In the genomic region with DNA sequence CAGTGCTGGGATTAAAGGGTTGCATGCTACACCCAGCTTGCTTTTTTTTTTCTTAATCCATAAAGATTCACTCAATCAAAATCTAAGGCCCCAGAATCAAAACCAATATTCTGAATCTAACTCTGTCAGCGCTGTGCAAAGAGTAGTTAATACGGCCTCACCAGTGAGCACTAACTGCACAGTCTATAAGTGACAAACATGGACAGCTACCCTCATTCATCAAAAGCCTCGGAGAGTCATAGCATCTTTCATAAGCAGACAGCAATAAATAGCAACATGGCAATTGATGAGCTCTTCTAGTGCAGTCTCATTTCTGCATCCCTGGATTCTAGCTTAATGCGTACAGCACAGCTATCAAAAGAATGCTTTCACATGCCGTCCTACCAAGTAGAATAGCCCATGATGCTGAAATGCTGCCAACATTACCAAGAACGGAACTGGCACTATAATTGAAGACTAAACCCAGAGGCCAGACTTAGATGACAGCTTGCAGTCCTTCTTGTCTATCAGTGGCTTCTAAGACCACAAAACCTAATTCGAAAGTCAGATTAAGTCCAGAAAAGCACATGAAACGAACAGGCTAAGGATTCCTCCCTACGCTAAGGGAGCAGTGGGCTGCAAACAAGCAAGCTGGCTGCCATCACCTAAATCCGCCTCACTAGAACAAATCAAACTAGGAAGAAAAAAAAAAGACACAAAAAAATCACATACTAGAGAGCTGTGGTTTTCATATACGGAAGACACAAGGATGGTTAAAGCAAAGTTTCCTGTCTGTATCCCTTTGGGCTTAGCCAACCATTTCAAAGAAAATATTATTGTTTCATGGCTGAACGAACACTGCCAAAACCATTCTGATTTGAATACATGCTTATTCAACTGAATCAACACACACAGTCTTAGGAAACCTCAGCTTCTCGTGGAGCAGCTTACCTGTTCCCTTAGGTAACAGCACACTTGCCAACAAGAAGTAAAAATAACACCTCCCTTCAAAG, we compare ENCODE assay signal across 11 mouse cellular contexts. TPM values are rescaled to one million over a fixed set of nuclear protein-coding genes. Genes with fewer than 3 reads are reported as not detected.
DNase-seq lines count a peak whose midpoint lies in the region; ATAC-seq lines count a peak whose summit lies in the region.
"Had no signal": no experiment of that assay in that cellular context is flagged by ENCODE, and none has a peak within 500 bp of the region (broad histone marks: within the 10 kb centered on the region; RNA-seq: fewer than 3 reads in every experiment).

No protein-coding gene starts in this region.

- 78% methylated on average over 13 of the region's 13 CpGs for WGBS in heart, embryonic 11.5 days (ENCODE audit: insufficient replicate concordance)
- WGBS in midbrain, embryonic 12.5 days, result 45% methylated on average over 13 of the region's 13 CpGs
- 58% methylated on average over 13 of the region's 13 CpGs for WGBS in midbrain, embryonic 11.5 days

- H3K4me1 ChIP-seq in heart, embryonic 11.5 days (ENCODE audit: control insufficient read depth, insufficient read depth, low read length), result no peaks in the 10 kb centered on the region
- H3K4me1 ChIP-seq in midbrain, embryonic 12.5 days, result peaks cover 30% of the 10 kb centered on the region
- H3K4me1 ChIP-seq in midbrain, embryonic 11.5 days (ENCODE audit: control insufficient read depth, insufficient read depth, low read length), result peaks cover 8% of the 10 kb centered on the region; the same call in 1 of the 2 replicates

- no peak overlapping the region for H3K4me2 ChIP-seq in heart, embryonic 11.5 days
- H3K4me2 ChIP-seq in midbrain, embryonic 12.5 days (replicated peaks), result no peak overlapping the region
- no peak overlapping the region for H3K4me2 ChIP-seq in midbrain, embryonic 11.5 days

- H3K27me3 ChIP-seq in heart, embryonic 11.5 days (ENCODE audit: control insufficient read depth, insufficient read depth, low read length), result no peaks in the 10 kb centered on the region
- H3K27me3 ChIP-seq in midbrain, embryonic 12.5 days, result 0 out of 2 replicates have a peak, but pooled peaks cover 3% of the 10 kb centered on the region
- H3K27me3 ChIP-seq in midbrain, embryonic 11.5 days (ENCODE audit: control insufficient read depth, insufficient read depth, low read length), result no peaks in the 10 kb centered on the region

- no peak overlapping the region for H3K4me3 ChIP-seq in heart, embryonic 11.5 days (ENCODE audit: low read depth, low read length)
- H3K4me3 ChIP-seq in midbrain, embryonic 12.5 days, result no peak overlapping the region
- H3K4me3 ChIP-seq in midbrain, embryonic 11.5 days (ENCODE audit: low read depth, low read length), result no peak overlapping the region

- H3K9me3 ChIP-seq in heart, embryonic 11.5 days (replicated peaks; ENCODE audit: control insufficient read depth, low read length), result no peaks in the 10 kb centered on the region
- H3K9me3 ChIP-seq in midbrain, embryonic 12.5 days, result no peaks in the 10 kb centered on the region
- no peaks in the 10 kb centered on the region for H3K9me3 ChIP-seq in midbrain, embryonic 11.5 days (ENCODE audit: control insufficient read depth, low read length)

- peak; percentile 31 to 45 for DNase-seq in heart, adult 18-20 months
- no peak for DNase-seq in midbrain, embryonic 11.5 days (ENCODE audit: low spot score, missing footprints)
- peak; percentile 67 to 75 for DNase-seq in cerebellum, postnatal 14 days
- DNase-seq in naive thymus-derived CD4-positive, alpha-beta T cell, adult 2 months (ENCODE audit: low read depth), result peak; percentile 8
- no peak for DNase-seq in spleen, postnatal 4 days (ENCODE audit: low spot score in 2 of 2)
- no peak for DNase-seq in gastrocnemius, postnatal 25 days
- DNase-seq: adrenal gland, postnatal 36 days had no signal

- H3K9ac ChIP-seq in heart, embryonic 11.5 days (ENCODE audit: low read depth, low read length), result no peak overlapping the region
- no peak overlapping the region for H3K9ac ChIP-seq in midbrain, embryonic 12.5 days (replicated peaks)
- H3K9ac ChIP-seq in midbrain, embryonic 11.5 days (ENCODE audit: low read length), result no peak overlapping the region

- H3K36me3 ChIP-seq in heart, embryonic 11.5 days (ENCODE audit: control insufficient read depth, insufficient read depth, low read length), result no peaks in the 10 kb centered on the region
- no peaks in the 10 kb centered on the region for H3K36me3 ChIP-seq in midbrain, embryonic 12.5 days
- H3K36me3 ChIP-seq in midbrain, embryonic 11.5 days (ENCODE audit: control insufficient read depth, insufficient read depth, low read length), result no peaks in the 10 kb centered on the region

- no peak overlapping the region for H3K27ac ChIP-seq in heart, embryonic 11.5 days (ENCODE audit: low read depth, low read length)
- peak overlapping the region; percentile 35 for H3K27ac ChIP-seq in midbrain, embryonic 12.5 days (replicated peaks)
- no peak overlapping the region for H3K27ac ChIP-seq in midbrain, embryonic 11.5 days (ENCODE audit: low read depth, low read length)

- no peak for ATAC-seq in heart, embryonic 11.5 days (replicated peaks; ENCODE audit: insufficient number of reproducible peaks, low FRiP score, low TSS enrichment)
- no peak for ATAC-seq in midbrain, embryonic 12.5 days (ENCODE audit: low FRiP score, low read depth)
- no peak for ATAC-seq in midbrain, embryonic 11.5 days (ENCODE audit: low FRiP score)

RNA-seq across cellular contexts. Expression of a gene that starts 26.0 kb away (rescaled TPM):
- not detected for total RNA-seq in heart, adult 18-20 months (2021)
- polyA plus RNA-seq in heart, embryonic 11.5 days (2014; fragmentation: Nextera tagmentation; extraction: Ambion mirVana), result not detected in 2 replicates
- polyA plus RNA-seq in midbrain, embryonic 12.5 days (2016; fragmentation: Nextera tagmentation; extraction: Ambion mirVana), result not detected in 2 replicates
- polyA plus RNA-seq in midbrain, embryonic 11.5 days (2014; fragmentation: Nextera tagmentation; extraction: Ambion mirVana), result 0.05 TPM in 1 of 2 replicates, not detected in the other
- total RNA-seq in gastrocnemius, postnatal 25 days (2021), result not detected
- total RNA-seq: adrenal gland, postnatal 36 days had no signal
- polyA plus RNA-seq: large intestine, adult 2 months; neural tube, embryonic 11.5 days had no signal

RNA-seq across cellular contexts. Expression of a gene that starts 50.8 kb away (rescaled TPM):
- total RNA-seq in heart, adult 18-20 months (2021), result not detected
- 0.14 TPM in 1 of 2 replicates, not detected in the other for polyA plus RNA-seq in heart, embryonic 11.5 days (2014; fragmentation: Nextera tagmentation; extraction: Ambion mirVana)
- polyA plus RNA-seq in midbrain, embryonic 12.5 days (2016; fragmentation: Nextera tagmentation; extraction: Ambion mirVana), result 0.06 and 0.10 TPM in 2 replicates
- 0.12 TPM in 2 replicates for polyA plus RNA-seq in midbrain, embryonic 11.5 days (2014; fragmentation: Nextera tagmentation; extraction: Ambion mirVana)
- under 1 TPM in 1 of 2 experiments, not detected in 1; 0.35 TPM for total RNA-seq in gastrocnemius, postnatal 25 days (2021)
- total RNA-seq: adrenal gland, postnatal 36 days had no signal
- polyA plus RNA-seq: large intestine, adult 2 months had no signal

RNA-seq across cellular contexts. Expression of a gene that starts 50.8 kb away (rescaled TPM):
- 100 to 1,000 TPM in 1 of 2 experiments, 10 to 100 TPM in 1; 99.7 to 110 TPM for total RNA-seq in heart, adult 18-20 months (2021)
- 44.9 and 47.2 TPM in 2 replicates for polyA plus RNA-seq in heart, embryonic 11.5 days (2014; fragmentation: Nextera tagmentation; extraction: Ambion mirVana)
- 47.3 and 56.2 TPM in 2 replicates for polyA plus RNA-seq in midbrain, embryonic 12.5 days (2016; fragmentation: Nextera tagmentation; extraction: Ambion mirVana)
- 64.4 and 67.8 TPM in 2 replicates for polyA plus RNA-seq in midbrain, embryonic 11.5 days (2014; fragmentation: Nextera tagmentation; extraction: Ambion mirVana)
- 10 to 100 TPM; 69.9 to 72.1 TPM for total RNA-seq in gastrocnemius, postnatal 25 days (2021)

Comparison
In these comparisons a context has a peak if more than half of its experiments do, and no peak if none do; other contexts are left out.
1. DNase-seq: peak in heart, adult 18-20 months (2 of 2), cerebellum, postnatal 14 days (2 of 2) and naive thymus-derived CD4-positive, alpha-beta T cell, adult 2 months (single experiment); none in midbrain, embryonic 11.5 days (single experiment), spleen, postnatal 4 days (0 of 2) and gastrocnemius, postnatal 25 days (single experiment).